Mouse (Mus musculus) frontal cortex, postnatal 36 days (tissue): ENCODE measurements around the gene Psmd6.

Experiments
- DNase-seq, 2 experiments: peaks; one replicate each; pipeline ENCODE4 v3.0.0; 2022; ENCODE audit warnings: low spot score in 2 of 2

Gene Psmd6

DNA sequence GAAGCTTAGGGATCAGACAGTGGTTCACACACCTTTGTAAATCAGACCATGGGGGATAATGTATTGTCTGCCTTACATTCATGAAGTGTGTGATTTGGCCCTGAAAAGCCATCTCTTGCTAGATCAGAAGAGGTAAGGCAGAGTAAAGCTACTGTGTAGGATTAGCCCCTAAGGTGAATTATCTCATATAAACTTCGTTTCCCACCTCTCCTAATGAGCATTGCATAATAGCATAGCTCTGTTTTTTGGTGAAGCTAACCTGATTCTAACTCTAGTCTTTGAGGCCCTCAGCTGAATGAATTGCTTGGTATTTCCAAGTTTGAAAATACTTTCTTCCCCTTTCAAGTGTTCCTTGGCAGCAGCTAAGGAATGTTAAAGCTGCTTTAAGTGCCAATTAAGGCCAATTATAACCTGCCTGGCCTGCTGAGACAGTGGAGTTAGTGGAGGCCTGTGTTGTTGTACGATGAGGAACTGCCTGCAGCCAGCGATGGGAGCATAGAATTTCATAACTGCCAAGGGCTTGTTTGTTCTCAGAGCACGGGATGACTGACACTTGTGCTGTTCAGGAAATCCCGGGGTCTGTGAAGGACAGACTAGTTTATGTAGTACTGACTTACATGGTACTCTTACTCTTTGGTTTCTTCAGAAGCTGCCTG lies 56.2 kb downstream of the Psmd6 start:
- no peak for DNase-seq

DNA sequence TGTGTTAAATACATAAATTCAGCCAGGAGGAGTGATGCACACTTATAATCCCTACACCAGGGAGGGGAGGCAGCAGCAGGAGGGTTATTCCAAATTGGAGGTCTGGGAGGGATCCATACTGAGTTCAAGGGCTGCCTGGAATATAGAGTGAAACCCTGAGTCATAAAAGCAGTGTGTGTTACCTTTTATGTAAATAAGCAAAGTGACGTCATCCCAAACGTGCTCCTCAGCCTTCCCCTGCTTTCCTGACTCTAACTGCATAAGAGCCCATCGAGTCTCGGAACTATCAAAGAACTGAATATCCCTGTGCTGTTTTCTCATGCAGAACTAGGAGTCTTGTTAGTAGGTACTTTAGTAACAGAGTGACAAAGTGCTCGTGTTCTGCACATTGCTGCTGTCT lies 57.4 kb downstream of the Psmd6 start:
- DNase-seq = no peak

DNA sequence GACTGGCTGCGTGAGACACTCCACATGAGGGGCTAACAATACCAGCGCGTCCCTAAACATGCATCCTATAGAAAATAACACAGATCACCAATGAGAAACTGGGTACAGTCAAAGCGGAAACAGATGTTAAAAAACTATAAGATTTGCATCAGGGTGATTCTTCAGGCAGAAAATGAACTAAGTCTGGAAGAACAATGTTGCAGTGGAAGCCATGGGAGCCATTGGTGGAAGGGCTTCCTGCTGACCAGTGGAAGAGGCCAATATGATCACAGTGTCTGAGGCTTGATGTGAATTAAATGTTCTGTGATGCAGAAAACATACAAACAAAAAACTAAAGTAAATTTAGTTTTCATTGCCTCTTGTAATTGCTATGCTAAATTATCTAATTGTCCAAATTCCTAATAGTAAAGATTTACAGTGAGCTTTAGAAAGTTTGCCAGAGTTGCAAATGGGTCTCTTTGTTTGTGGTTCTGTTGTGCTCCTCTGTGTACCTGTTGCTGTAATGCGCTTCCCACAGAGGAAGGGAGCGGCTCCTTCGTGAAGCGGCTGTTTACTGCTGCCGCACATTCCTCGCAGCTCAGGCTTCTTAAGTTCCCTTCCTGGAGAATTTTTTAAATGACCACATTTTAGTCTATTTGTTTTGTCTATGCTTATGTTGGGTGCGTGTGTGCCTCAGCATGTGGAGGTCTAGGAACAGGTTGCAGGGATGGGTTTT lies 58.1 kb downstream of the Psmd6 start:
- DNase-seq = no peak
